21 mouse cellular contexts compared by ENCODE assay signal in genomic region chr15:90767521-90767920, GRCm38 (mm10).
"Had no signal": no experiment of that assay in that cellular context is flagged by ENCODE, and none has a peak within 500 bp of the region (broad histone marks: within the 10 kb centered on the region; RNA-seq: fewer than 3 reads in every experiment).

No protein-coding gene starts in this region.

- H3K36me3 ChIP-seq: limb, embryonic 12.5 days; limb, embryonic 15.5 days; midbrain, embryonic 10.5 days; midbrain, embryonic 13.5 days had no signal

- H3K4me3 ChIP-seq: limb, embryonic 12.5 days; limb, embryonic 15.5 days; midbrain, embryonic 10.5 days; midbrain, embryonic 13.5 days; myocyte had no signal

- H3K9ac ChIP-seq: limb, embryonic 12.5 days; limb, embryonic 15.5 days; liver, embryonic 14.5 days; liver, postnatal 0 days; lung, embryonic 14.5 days; midbrain, embryonic 13.5 days had no signal

- DNase-seq: kidney, adult 18-20 months; kidney, adult 9 months; kidney, postnatal 14 days; left cerebral cortex, postnatal 4 days; liver, postnatal 0 days; lung, embryonic 14.5 days; right cerebral cortex, postnatal 25 days; thymus, adult 2 months; thymus, postnatal 14 days; thymus, postnatal 4 days had no signal

- H3K4me2 ChIP-seq: limb, embryonic 12.5 days; limb, embryonic 15.5 days; liver, embryonic 11.5 days; lung, embryonic 14.5 days; midbrain, embryonic 13.5 days had no signal

- ATAC-seq: liver, postnatal 0 days; lung, postnatal 0 days; midbrain, embryonic 13.5 days; midbrain, embryonic 16.5 days had no signal

- H3K27ac ChIP-seq: limb, embryonic 12.5 days; limb, embryonic 15.5 days; liver, embryonic 14.5 days; macrophage; midbrain, embryonic 10.5 days; midbrain, embryonic 13.5 days; stomach, postnatal 0 days had no signal

- H3K4me1 ChIP-seq: limb, embryonic 12.5 days; limb, embryonic 15.5 days had no signal

- H3K27me3 ChIP-seq: limb, embryonic 12.5 days; limb, embryonic 15.5 days; midbrain, embryonic 13.5 days had no signal

- H3K9me3 ChIP-seq: limb, embryonic 12.5 days; limb, embryonic 15.5 days; midbrain, embryonic 10.5 days had no signal
